Comparison of ENCODE assay signal across 20 mouse cellular contexts in genomic region chr7:73620341-73620740, GRCm38 (mm10).
DNase-seq lines count a peak whose midpoint lies in the region; ATAC-seq and TF ChIP-seq lines count a peak whose summit lies in the region.
"Had no signal": no experiment of that assay in that cellular context is flagged by ENCODE, and none has a peak within 500 bp of the region (broad histone marks: within the 10 kb centered on the region; RNA-seq: fewer than 3 reads in every experiment).

No protein-coding gene starts in this region.

- TF ChIP-seq CTCF in gastrocnemius, adult 2 months (IDR thresholded peaks at IDR 0.05) = no peak
- TF ChIP-seq CTCF in hindbrain, postnatal 0 days (IDR thresholded peaks at IDR 0.05; ENCODE audit: low read depth) = no peak
- TF ChIP-seq CTCF in ES-Bruce4 (IDR thresholded peaks at IDR 0.05; ENCODE audit: low read depth, low read length) = no peak

- DNase-seq in gastrocnemius, adult 2 months = no peak
- no peak for DNase-seq in gastrocnemius, postnatal 14 days
- DNase-seq in hindbrain, postnatal 0 days (ENCODE audit: low spot score) = no peak
- DNase-seq in kidney, adult 11 months = no peak
- no peak for DNase-seq in T-cell, adult 2 months (ENCODE audit: low spot score)
- DNase-seq: adrenal gland, postnatal 25 days; cerebellum, adult 2 months; gastrocnemius, postnatal 25 days; kidney, adult 2 months; kidney, postnatal 25 days; liver; lung, adult 2 months; lung, postnatal 4 days; right cerebral cortex, postnatal 25 days had no signal

- WGBS in hindbrain, embryonic 15.5 days = 90% methylated on average over 9 of the region's 9 CpGs
- WGBS in hindbrain, postnatal 0 days = 90% methylated on average over 9 of the region's 9 CpGs
- WGBS in forebrain, embryonic 13.5 days = 92% methylated on average over 9 of the region's 9 CpGs

- intact Hi-C loops in gastrocnemius, adult 2 months (cut with DNase I) = no loop called here
- intact Hi-C loops in gastrocnemius, postnatal 14 days (cut with DNase I; ENCODE audit: low total_unique reads) = loop anchor here (10.0 kb wide), 1 partner anchor 176 kb away; no protein-coding TSS in a partner anchor

- no peak overlapping the region for H3K4me3 ChIP-seq in gastrocnemius, adult 2 months
- H3K4me3 ChIP-seq in hindbrain, embryonic 15.5 days = no peak overlapping the region
- no peak overlapping the region for H3K4me3 ChIP-seq in hindbrain, postnatal 0 days (ENCODE audit: low read length)
- no peak overlapping the region for H3K4me3 ChIP-seq in ES-Bruce4 (ENCODE audit: low read depth, low read length)
- H3K4me3 ChIP-seq in forebrain, embryonic 13.5 days = no peak overlapping the region
- H3K4me3 ChIP-seq: neural tube, embryonic 12.5 days had no signal

- TF ChIP-seq POLR2A in ES-Bruce4 (IDR thresholded peaks at IDR 0.05; ENCODE audit: insufficient read depth, low read length) = no peak

- ATAC-seq in hindbrain, embryonic 15.5 days (ENCODE audit: low FRiP score, low read depth) = no peak
- ATAC-seq in hindbrain, postnatal 0 days = no peak
- no peak for ATAC-seq in forebrain, embryonic 13.5 days
- ATAC-seq: Patski had no signal

- peaks cover 24% of the 10 kb centered on the region for H3K4me1 ChIP-seq in hindbrain, embryonic 15.5 days (replicated peaks)
- peaks cover 15% of the 10 kb centered on the region for H3K4me1 ChIP-seq in hindbrain, postnatal 0 days (ENCODE audit: insufficient read depth, low read length)
- peaks cover 3% of the 10 kb centered on the region for H3K4me1 ChIP-seq in ES-Bruce4 (ENCODE audit: control insufficient read depth, insufficient read depth, low read length)
- peaks cover 25% of the 10 kb centered on the region for H3K4me1 ChIP-seq in forebrain, embryonic 13.5 days

- no peak overlapping the region for H3K4me2 ChIP-seq in hindbrain, embryonic 15.5 days
- H3K4me2 ChIP-seq in hindbrain, postnatal 0 days (ENCODE audit: low read depth, low read length) = no peak overlapping the region
- no peak overlapping the region for H3K4me2 ChIP-seq in forebrain, embryonic 13.5 days
- H3K4me2 ChIP-seq: heart, embryonic 11.5 days; neural tube, embryonic 12.5 days had no signal

- H3K27me3 ChIP-seq in hindbrain, embryonic 15.5 days = no peaks in the 10 kb centered on the region
- no peaks in the 10 kb centered on the region for H3K27me3 ChIP-seq in hindbrain, postnatal 0 days (ENCODE audit: insufficient read depth, low read length)
- no peaks in the 10 kb centered on the region for H3K27me3 ChIP-seq in ES-Bruce4 (ENCODE audit: control insufficient read depth, insufficient read depth, low read length, poor library complexity, severe bottlenecking)
- no peaks in the 10 kb centered on the region for H3K27me3 ChIP-seq in forebrain, embryonic 13.5 days
- H3K27me3 ChIP-seq: neural tube, embryonic 12.5 days; Patski had no signal

- H3K9ac ChIP-seq in hindbrain, embryonic 15.5 days = no peak overlapping the region
- no peak overlapping the region for H3K9ac ChIP-seq in hindbrain, postnatal 0 days (replicated peaks; ENCODE audit: low read length)
- H3K9ac ChIP-seq in ES-Bruce4 (ENCODE audit: low read depth, poor library complexity, severe bottlenecking) = peak overlapping the region; percentile 52
- no peak overlapping the region for H3K9ac ChIP-seq in forebrain, embryonic 13.5 days
- H3K9ac ChIP-seq: neural tube, embryonic 12.5 days had no signal

- H3K27ac ChIP-seq in gastrocnemius, adult 2 months = peak overlapping the region; percentile 78
- peak overlapping the region; percentile 62 for H3K27ac ChIP-seq in hindbrain, embryonic 15.5 days (replicated peaks)
- no peak overlapping the region for H3K27ac ChIP-seq in hindbrain, postnatal 0 days
- H3K27ac ChIP-seq in ES-Bruce4 (ENCODE audit: insufficient read depth, low read length) = peak overlapping the region; percentile 84
- H3K27ac ChIP-seq in forebrain, embryonic 13.5 days = peak overlapping the region; percentile 41
- H3K27ac ChIP-seq: neural tube, embryonic 12.5 days had no signal

- H3K9me3 ChIP-seq in hindbrain, embryonic 15.5 days = no peaks in the 10 kb centered on the region
- no peaks in the 10 kb centered on the region for H3K9me3 ChIP-seq in hindbrain, postnatal 0 days (ENCODE audit: low read length)
- H3K9me3 ChIP-seq in ES-Bruce4 (replicated peaks; ENCODE audit: control insufficient read depth, insufficient read depth, low read length, poor library complexity, severe bottlenecking) = no peaks in the 10 kb centered on the region
- no peaks in the 10 kb centered on the region for H3K9me3 ChIP-seq in forebrain, embryonic 13.5 days (replicated peaks)
- H3K9me3 ChIP-seq: neural tube, embryonic 12.5 days had no signal

- no peaks in the 10 kb centered on the region for H3K36me3 ChIP-seq in hindbrain, embryonic 15.5 days
- no peaks in the 10 kb centered on the region for H3K36me3 ChIP-seq in hindbrain, postnatal 0 days (ENCODE audit: insufficient read depth, low read length)
- H3K36me3 ChIP-seq in ES-Bruce4 (ENCODE audit: control insufficient read depth, insufficient read depth, low read length, poor library complexity, severe bottlenecking) = no peaks in the 10 kb centered on the region
- H3K36me3 ChIP-seq in forebrain, embryonic 13.5 days (ENCODE audit: poor library complexity, severe bottlenecking) = no peaks in the 10 kb centered on the region
- H3K36me3 ChIP-seq: neural tube, embryonic 12.5 days had no signal

- no peak for TF ChIP-seq EP300 in ES-Bruce4 (IDR thresholded peaks at IDR 0.05; ENCODE audit: insufficient read depth, low read depth, low read length)
